Mouse (Mus musculus): Measurements from ENCODE around the gene Chuk. TPM values are rescaled to one million over a fixed set of nuclear protein-coding genes. Genes with fewer than 3 reads are reported as not detected.

The Chuk gene
- total RNA-seq, 2 experiments from 2014 or later: 59.7 to 70.6 TPM

GRCm38 (mm10) chr19:44045847-44046246 lies 61.4 kb downstream of the Chuk start:
- no peak for ATAC-seq (ENCODE audit: poor library complexity, severe bottlenecking)

- no peak for ATAC-seq (ENCODE audit: poor library complexity, severe bottlenecking)
Observed at GRCm38 (mm10) chr19:44042121-44042520, 65.2 kb downstream of the Chuk start.

- no peak for ATAC-seq (ENCODE audit: poor library complexity, severe bottlenecking)
Observed at GRCm38 (mm10) chr19:44033396-44033795, 73.9 kb downstream of the Chuk start.

GRCm38 (mm10) chr19:44032046-44032744 lies 75.1 kb downstream of the Chuk start:
- no peak for ATAC-seq (ENCODE audit: poor library complexity, severe bottlenecking)

GRCm38 (mm10) chr19:44030024-44030423 lies 77.3 kb downstream of the Chuk start:
- no peak for ATAC-seq (ENCODE audit: poor library complexity, severe bottlenecking)

- no peak for ATAC-seq (ENCODE audit: poor library complexity, severe bottlenecking)
Observed at GRCm38 (mm10) chr19:44028972-44029371, 78.3 kb downstream of the Chuk start, which contains the start of gene Cyp2c23. TSS of gene Cyp2c23 (minus strand) at chr19:44029208.

GRCm38 (mm10) chr19:44026956-44027530 lies 80.2 kb downstream of the Chuk start:
- no peak for ATAC-seq (ENCODE audit: poor library complexity, severe bottlenecking)

- no peak for ATAC-seq (ENCODE audit: poor library complexity, severe bottlenecking)
Observed at GRCm38 (mm10) chr19:44024921-44025585, 82.2 kb downstream of the Chuk start.

Other genes starting within 250 kb of the Chuk start
- gene Dnmbp, start 167.3 kb downstream of the Chuk start, total RNA-seq (2015): 5.4 and 7.2 TPM in 2 replicates
- 9.7 and 11.1 TPM in 2 replicates for gene Dnmbp, start 167.3 kb downstream of the Chuk start, total RNA-seq (2017)
- gene Cpn1, start 120.9 kb downstream of the Chuk start, total RNA-seq (2015): 0.16 TPM in 1 of 2 replicates, not detected in the other
- gene Cpn1, start 120.9 kb downstream of the Chuk start, total RNA-seq (2017): 0.20 and 0.77 TPM in 2 replicates
- not detected in 2 replicates for gene Cyp2c23, start 78.3 kb downstream of the Chuk start, total RNA-seq (2015)
- not detected in 2 replicates for gene Cyp2c23, start 78.3 kb downstream of the Chuk start, total RNA-seq (2017)
- gene Erlin1, start 37.7 kb downstream of the Chuk start, total RNA-seq (2015): 84.7 and 84.8 TPM in 2 replicates
- 59.4 and 67.0 TPM in 2 replicates for gene Erlin1, start 37.7 kb downstream of the Chuk start, total RNA-seq (2017)
- 16.8 and 17.0 TPM in 2 replicates for gene Cwf19l1, start 28.4 kb upstream of the Chuk start, total RNA-seq (2015)
- 19.0 and 30.9 TPM in 2 replicates for gene Cwf19l1, start 28.4 kb upstream of the Chuk start, total RNA-seq (2017)
- gene Bloc1s2, start 39.0 kb upstream of the Chuk start, total RNA-seq (2015): 145 and 151 TPM in 2 replicates
- gene Bloc1s2, start 39.0 kb upstream of the Chuk start, total RNA-seq (2017): 55.1 and 81.9 TPM in 2 replicates
- not detected in 2 replicates for gene Pkd2l1, start 85.0 kb upstream of the Chuk start, total RNA-seq (2015)
- not detected in 2 replicates for gene Pkd2l1, start 85.0 kb upstream of the Chuk start, total RNA-seq (2017)
- not detected in 2 replicates for gene Scd3, start 95.8 kb upstream of the Chuk start, total RNA-seq (2015)
- 0.04 TPM in 1 of 2 replicates, not detected in the other for gene Scd3, start 95.8 kb upstream of the Chuk start, total RNA-seq (2017)
- 30.0 and 33.3 TPM in 2 replicates for gene Scd2, start 186.2 kb upstream of the Chuk start, total RNA-seq (2015)
- gene Scd2, start 186.2 kb upstream of the Chuk start, total RNA-seq (2017): 26.9 and 28.9 TPM in 2 replicates
- gene Scd4, start 225.6 kb upstream of the Chuk start, total RNA-seq (2015): 0.40 TPM in 1 of 2 replicates, not detected in the other
- 0.12 TPM in 1 of 2 replicates, not detected in the other for gene Scd4, start 225.6 kb upstream of the Chuk start, total RNA-seq (2017)

All from megakaryocyte, adult 5-6 weeks (primary cell).